Mouse (Mus musculus): Measurements from ENCODE around the gene Gclm. TPM values are rescaled to one million over a fixed set of nuclear protein-coding genes. Genes with fewer than 3 reads are reported as not detected.

Gene Gclm
- polyA plus RNA-seq (2016; fragmentation: Nextera tagmentation; extraction: Ambion mirVana): 32.5 and 40.3 TPM in 2 replicates

DNA sequence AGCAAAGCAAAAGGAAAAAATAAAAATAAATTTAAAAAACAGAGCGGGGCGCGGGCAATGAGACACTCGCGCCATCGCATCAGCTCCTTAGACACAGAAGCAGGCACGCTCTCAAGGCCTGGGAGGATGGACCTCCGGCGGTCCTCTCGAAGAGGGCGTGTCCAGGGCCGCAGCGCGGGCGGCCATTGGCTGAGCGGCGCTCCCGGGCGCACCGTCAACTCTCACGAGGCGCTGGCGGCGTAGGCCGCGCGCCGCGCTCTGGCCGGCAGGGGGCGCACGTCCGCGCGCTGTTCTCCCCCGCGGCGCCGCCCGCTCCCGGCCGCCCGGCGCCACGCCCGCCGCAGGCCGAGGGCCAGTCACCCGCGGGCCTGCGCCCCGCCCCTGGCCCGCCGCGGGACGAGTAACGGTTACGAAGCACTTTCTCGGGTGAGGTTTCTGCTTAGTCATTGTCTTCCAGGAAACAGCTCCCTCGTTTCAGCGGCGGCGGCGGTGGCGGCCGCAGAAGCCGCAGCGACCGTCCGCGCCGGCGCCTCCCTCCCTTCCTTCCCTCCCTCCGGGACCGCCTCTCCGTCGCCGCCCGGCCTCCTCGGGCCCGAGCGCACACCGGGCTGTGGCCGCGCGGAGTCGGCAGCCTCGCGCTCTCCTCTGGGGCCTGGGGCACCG is at the start of gene Gclm:
TSS of gene Gclm (plus strand) at position 343 of the 663 bp plus-strand sequence.
- Histone ChIP-seq H3K4me1 (peaks cover 34% of the 10 kb centered on the region), H3K9me3 (replicated peaks) (no peaks in the 10 kb centered on the region), H3K4me3 (peak within 1 kb of the TSS; percentile 95), H3K27me3 (ENCODE audit: low read depth, poor library complexity, severe bottlenecking) (no peaks in the 10 kb centered on the region), H3K36me3 (no peaks in the 10 kb centered on the region), H3K27ac (peak within 1 kb of the TSS; percentile 90)
- DNase-seq (ENCODE audit: low spot score): peak; percentile 91
- WGBS: under 1% methylated on average over 89 of the region's 90 CpGs

DNA sequence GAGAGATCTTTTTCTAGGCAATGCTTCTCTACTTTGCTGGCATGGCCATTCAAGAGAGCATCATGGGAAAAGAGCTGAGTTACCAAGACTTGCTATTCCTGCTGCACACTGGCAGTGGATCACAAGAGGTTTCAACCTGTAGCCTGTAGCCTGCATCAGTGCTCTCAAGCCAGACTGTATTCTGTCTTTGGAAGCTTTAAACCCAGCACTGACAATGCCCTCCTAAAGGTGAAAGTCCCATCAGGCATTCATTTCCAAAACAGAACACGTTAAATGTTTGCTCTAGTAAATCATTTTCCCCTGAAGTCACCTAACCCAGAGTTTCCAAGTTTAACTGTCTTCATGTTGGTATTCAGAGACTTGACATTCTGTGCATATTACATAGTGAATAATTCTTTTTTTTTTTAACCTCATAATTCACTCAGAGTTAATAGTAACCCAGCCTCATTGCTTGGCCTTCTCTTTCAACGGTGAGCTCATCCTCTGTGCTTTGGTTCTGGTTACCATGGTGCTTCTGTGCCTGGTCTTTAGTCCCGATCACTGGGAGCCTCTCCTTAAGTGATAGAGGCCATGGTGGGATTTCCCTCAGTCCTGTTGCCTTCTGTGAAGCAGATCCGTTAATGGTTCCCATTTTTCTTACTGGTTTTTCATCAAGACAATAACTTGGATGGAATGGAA is 48.6 kb upstream of the Gclm start:
- 85% methylated on average over 4 of the region's 4 CpGs for WGBS
- Histone ChIP-seq H3K9me3 (replicated peaks) (no peaks in the 10 kb centered on the region), H3K36me3 (no peaks in the 10 kb centered on the region), H3K4me1 (peaks cover 18% of the 10 kb centered on the region), H3K27me3 (ENCODE audit: low read depth, poor library complexity, severe bottlenecking) (no peaks in the 10 kb centered on the region), H3K27ac (no peak overlapping the region), H3K4me3 (no peak overlapping the region)
- no peak for DNase-seq (ENCODE audit: low spot score)

DNA sequence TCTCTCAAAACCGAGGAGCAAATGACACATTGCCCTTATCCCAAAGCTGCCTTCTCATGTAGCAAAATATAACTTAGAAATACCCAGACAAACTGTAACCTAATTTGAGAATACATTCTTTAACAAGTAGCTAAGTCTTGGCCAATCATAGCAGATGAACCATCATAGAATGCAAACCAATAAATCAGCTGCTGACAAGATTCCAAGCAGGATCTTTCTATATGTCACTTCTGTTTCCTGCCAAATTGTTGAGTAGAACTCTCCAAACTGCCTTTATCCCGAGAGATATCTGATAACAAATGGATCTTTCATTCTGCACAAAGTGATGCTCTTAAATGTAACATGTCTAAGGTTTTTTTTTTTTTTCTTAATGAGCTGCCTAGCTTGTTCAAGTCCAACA is 46.8 kb upstream of the Gclm start:
- DNase-seq (ENCODE audit: low spot score): no peak
- H3K4me1 ChIP-seq: peaks cover 30% of the 10 kb centered on the region
- no peaks in the 10 kb centered on the region for H3K27me3 ChIP-seq (ENCODE audit: low read depth, poor library complexity, severe bottlenecking)
- H3K27ac ChIP-seq: no peak overlapping the region
- 85% methylated on average over 2 of the region's 2 CpGs for WGBS
- no peaks in the 10 kb centered on the region for H3K9me3 ChIP-seq (replicated peaks)
- no peak overlapping the region for H3K4me3 ChIP-seq
- H3K36me3 ChIP-seq: no peaks in the 10 kb centered on the region

DNA sequence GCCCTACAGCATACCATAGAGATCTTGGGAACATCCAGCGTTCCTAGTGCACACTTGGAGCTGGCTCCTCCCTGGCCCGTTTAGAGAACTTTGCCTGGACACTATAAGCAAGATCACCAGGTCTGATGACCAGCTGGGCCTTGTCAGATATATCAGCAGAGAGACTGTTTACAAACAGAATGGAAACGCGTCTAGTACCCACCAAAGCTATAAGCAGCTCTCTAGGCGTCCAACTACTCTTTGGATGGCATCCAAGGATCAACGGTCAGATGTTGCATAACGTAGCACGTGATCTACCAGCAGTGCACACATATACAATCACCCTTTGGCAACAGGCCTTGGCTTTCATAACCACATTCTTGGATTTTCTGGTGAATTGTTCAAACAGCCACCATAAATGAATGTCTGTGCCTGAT is 46.4 kb upstream of the Gclm start:
- H3K9me3 ChIP-seq (replicated peaks): no peaks in the 10 kb centered on the region
- H3K36me3 ChIP-seq: no peaks in the 10 kb centered on the region
- H3K27ac ChIP-seq: no peak overlapping the region
- H3K27me3 ChIP-seq (ENCODE audit: low read depth, poor library complexity, severe bottlenecking): no peaks in the 10 kb centered on the region
- peaks cover 30% of the 10 kb centered on the region for H3K4me1 ChIP-seq
- H3K4me3 ChIP-seq: no peak overlapping the region
- DNase-seq (ENCODE audit: low spot score): no peak
- 91% methylated on average over 8 of the region's 8 CpGs for WGBS

DNA sequence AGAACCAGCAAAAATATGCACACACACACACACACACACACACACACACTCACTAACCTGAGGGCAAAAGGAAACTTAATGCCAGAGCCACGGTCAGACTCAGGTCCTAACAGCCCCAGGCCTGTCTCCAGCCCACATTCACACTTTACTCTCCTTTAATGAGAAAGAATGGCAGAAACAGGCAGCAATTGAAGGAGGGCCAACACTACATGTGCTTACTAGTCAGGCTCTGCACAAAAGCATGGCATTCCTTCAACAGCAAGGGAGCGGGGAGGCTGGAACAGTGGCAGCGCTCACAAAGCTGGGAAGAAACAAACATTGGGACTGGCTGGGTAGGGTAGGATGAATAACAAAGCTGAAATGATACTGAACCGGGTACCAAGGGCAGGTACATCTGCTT is 45.8 kb upstream of the Gclm start:
- Histone ChIP-seq H3K4me3 (no peak overlapping the region), H3K27ac (no peak overlapping the region), H3K4me1 (peaks cover 30% of the 10 kb centered on the region), H3K9me3 (replicated peaks) (no peaks in the 10 kb centered on the region), H3K36me3 (no peaks in the 10 kb centered on the region), H3K27me3 (ENCODE audit: low read depth, poor library complexity, severe bottlenecking) (no peaks in the 10 kb centered on the region)
- no peak for DNase-seq (ENCODE audit: low spot score)
- 80% methylated on average over 4 of the region's 4 CpGs for WGBS

DNA sequence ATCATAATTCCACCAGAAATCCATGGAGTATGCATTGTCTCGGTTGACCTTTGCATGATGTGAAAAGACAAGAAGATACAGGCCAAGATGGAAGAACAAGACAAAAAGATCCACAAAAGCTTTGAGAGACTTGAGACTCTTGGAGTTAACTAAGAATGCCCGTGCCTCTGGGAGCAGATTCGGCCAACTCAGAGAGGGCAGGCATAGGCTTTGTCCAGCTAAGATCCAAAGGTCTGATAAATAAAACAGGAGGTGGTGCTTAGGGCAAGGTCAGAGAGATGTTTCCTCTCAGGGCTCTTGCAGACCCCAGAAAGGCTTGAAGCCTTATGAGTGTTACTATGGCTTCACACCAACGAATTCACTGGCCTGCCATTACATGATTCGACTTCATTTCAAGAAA is 45.3 kb upstream of the Gclm start:
- Histone ChIP-seq H3K27ac (peak overlapping the region; percentile 20), H3K4me3 (no peak overlapping the region), H3K9me3 (replicated peaks) (no peaks in the 10 kb centered on the region), H3K4me1 (peaks cover 30% of the 10 kb centered on the region), H3K36me3 (no peaks in the 10 kb centered on the region), H3K27me3 (ENCODE audit: low read depth, poor library complexity, severe bottlenecking) (no peaks in the 10 kb centered on the region)
- no peak for DNase-seq (ENCODE audit: low spot score)
- 90% methylated on average over 5 of the region's 5 CpGs for WGBS

DNA sequence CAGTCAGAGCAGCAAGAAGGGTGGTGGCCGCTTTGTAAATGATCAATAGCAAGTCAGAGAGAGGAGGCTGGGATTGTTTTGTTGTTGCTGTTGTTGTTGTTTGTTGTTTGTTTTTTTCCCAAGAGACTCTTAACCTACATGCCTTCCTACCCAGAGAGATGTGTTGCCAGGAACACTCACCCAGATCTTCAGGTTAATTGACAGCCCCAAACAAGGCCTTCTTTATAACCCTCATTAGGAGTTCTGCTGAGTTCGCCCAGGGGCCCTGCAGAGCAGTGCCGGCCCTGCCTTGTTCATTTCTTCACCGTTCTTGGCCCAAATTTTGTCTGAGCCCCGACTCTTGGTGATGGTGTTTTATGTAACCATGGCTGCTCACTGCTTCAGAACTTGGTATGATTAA is 44.9 kb upstream of the Gclm start:
- no peaks in the 10 kb centered on the region for H3K9me3 ChIP-seq (replicated peaks)
- no peak for DNase-seq (ENCODE audit: low spot score)
- no peaks in the 10 kb centered on the region for H3K27me3 ChIP-seq (ENCODE audit: low read depth, poor library complexity, severe bottlenecking)
- WGBS: 45% methylated on average over 5 of the region's 5 CpGs
- peak overlapping the region; percentile 20 for H3K27ac ChIP-seq
- H3K4me1 ChIP-seq: peaks cover 30% of the 10 kb centered on the region
- H3K36me3 ChIP-seq: no peaks in the 10 kb centered on the region
- H3K4me3 ChIP-seq: no peak overlapping the region

DNA sequence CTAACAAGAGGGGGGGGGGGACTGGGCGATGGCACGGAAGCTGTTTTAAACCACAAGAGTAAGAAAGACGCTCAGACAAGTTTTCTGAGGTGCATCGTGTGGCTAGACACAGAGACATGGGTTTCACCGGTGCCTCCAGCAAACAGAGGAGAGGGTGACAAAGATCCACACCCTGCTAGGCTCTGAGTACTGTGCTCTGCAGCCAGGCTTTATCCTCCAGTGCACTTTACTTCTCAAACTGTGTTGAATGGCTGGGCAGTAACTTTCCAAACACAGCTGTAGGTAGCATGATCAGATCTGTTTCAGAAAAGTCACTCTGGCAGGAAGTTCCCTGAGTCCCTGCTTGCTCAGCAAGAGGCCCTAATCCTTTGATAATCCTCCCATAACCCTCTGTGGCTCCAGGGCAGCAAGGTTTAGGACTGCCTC is 43.0 kb upstream of the Gclm start:
- peaks cover 30% of the 10 kb centered on the region for H3K4me1 ChIP-seq
- no peak overlapping the region for H3K4me3 ChIP-seq
- H3K36me3 ChIP-seq: no peaks in the 10 kb centered on the region
- 39% methylated on average over 5 of the region's 5 CpGs for WGBS
- no peak for DNase-seq (ENCODE audit: low spot score)
- H3K9me3 ChIP-seq (replicated peaks): no peaks in the 10 kb centered on the region
- H3K27me3 ChIP-seq (ENCODE audit: low read depth, poor library complexity, severe bottlenecking): no peaks in the 10 kb centered on the region
- peak overlapping the region; percentile 70; the same call in 1 of the 2 replicates for H3K27ac ChIP-seq

DNA sequence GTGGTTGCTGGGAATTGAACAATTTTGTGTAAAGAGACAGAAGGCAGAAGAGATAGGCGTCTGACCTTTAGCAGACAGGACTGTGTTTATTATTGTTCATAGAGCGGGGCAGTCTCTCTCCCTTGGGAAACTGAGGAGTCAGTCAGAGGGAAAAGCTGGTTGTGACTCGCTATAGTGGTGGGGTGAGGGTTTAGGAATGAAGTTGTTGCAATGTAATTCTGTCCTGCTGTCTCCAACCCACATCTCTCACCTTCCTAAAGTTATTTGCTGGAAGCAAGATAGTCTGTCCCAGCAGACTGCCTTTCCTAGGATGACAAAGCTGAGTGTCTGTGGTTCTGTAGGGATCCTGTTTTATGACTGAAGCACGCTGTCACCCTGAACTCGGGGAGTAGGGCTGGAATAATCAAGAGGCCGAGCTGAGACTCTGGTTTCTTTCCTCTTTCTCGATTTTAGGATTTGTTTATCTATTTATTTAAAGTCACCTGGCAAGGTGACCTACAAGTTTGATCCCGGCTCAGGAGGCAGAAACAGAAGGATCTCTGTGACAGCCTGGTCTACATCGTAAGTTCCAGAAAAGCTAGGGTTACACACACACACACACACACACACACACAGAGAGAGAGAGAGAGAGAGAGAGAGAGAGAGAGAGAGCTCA is 41.6 kb upstream of the Gclm start:
- WGBS: 75% methylated on average over 9 of the region's 9 CpGs
- Histone ChIP-seq H3K9me3 (replicated peaks) (no peaks in the 10 kb centered on the region), H3K36me3 (no peaks in the 10 kb centered on the region), H3K27ac (no peak overlapping the region), H3K4me3 (no peak overlapping the region), H3K4me1 (peaks cover 30% of the 10 kb centered on the region), H3K27me3 (ENCODE audit: low read depth, poor library complexity, severe bottlenecking) (no peaks in the 10 kb centered on the region)
- no peak for DNase-seq (ENCODE audit: low spot score)

DNA sequence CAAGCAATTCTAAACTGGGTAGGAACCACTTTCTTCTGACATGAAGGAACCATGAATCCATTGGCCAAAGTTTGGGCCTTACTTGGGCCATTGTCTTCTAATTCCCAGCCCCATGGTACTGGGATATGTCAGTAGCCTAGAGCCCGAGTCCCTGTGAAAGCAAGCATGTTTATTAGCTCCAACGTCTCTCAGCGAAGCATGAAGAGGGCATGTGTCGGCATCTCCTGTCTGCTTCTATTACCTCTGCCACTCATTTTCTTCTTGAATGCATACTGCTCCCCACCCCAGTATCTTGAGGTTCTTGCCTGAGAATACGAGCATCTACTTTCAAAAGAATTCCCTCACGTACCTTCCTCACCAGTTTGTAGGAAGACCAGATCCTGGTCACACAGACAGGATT is 39.6 kb upstream of the Gclm start:
- H3K27ac ChIP-seq: no peak overlapping the region
- 88% methylated on average over 6 of the region's 6 CpGs for WGBS

DNA sequence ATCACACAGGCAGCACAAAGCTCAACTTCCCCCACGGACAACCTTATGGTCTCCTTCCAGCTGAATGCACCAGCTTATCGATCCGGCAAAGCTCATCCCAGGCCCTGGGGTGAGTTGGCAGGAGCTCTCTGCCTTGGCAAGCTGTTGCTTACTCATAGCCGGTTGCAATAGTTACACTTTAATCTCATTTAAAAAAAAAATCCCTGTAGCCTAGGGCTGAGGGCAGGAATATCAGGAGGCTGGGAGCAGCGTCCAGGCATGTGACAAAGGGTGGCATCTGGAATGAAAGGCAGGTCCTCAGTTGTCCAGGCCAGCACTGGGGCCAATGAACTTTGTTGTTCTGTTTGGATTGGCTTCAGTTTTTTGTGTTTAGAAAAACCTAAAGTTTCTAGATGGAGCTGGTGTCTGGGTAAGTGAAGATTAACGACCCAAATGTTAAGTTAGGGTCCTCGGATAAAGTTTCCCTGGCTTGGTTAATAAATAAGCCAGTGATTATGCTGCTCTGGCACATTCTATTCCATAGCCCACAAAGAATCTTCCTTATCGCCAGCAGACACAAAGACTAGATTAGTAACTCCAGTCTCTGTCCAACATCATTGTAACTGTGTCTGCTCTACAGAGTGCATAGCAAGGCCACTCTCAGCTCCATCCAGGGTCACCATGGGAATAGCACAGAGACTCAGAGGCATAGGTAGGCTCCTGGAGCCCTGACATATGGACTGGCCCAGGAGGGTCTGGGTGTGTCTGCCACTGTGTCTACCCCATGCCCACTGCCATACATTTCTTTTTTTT is 38.9 kb upstream of the Gclm start:
- H3K27me3 ChIP-seq (ENCODE audit: low read depth, poor library complexity, severe bottlenecking): no peaks in the 10 kb centered on the region
- no peaks in the 10 kb centered on the region for H3K9me3 ChIP-seq (replicated peaks)
- H3K27ac ChIP-seq: no peak overlapping the region
- DNase-seq (ENCODE audit: low spot score): no peak
- no peak overlapping the region for H3K4me3 ChIP-seq
- peaks cover 20% of the 10 kb centered on the region for H3K4me1 ChIP-seq
- WGBS: 88% methylated on average over 8 of the region's 8 CpGs
- H3K36me3 ChIP-seq: no peaks in the 10 kb centered on the region

More for the DNA sequence above, 39.6 kb upstream of the Gclm start:
- no peak for DNase-seq (ENCODE audit: low spot score)
- Histone ChIP-seq H3K4me1 (peaks cover 27% of the 10 kb centered on the region), H3K36me3 (no peaks in the 10 kb centered on the region), H3K9me3 (replicated peaks) (no peaks in the 10 kb centered on the region), H3K4me3 (no peak overlapping the region), H3K27me3 (ENCODE audit: low read depth, poor library complexity, severe bottlenecking) (no peaks in the 10 kb centered on the region)

DNA sequence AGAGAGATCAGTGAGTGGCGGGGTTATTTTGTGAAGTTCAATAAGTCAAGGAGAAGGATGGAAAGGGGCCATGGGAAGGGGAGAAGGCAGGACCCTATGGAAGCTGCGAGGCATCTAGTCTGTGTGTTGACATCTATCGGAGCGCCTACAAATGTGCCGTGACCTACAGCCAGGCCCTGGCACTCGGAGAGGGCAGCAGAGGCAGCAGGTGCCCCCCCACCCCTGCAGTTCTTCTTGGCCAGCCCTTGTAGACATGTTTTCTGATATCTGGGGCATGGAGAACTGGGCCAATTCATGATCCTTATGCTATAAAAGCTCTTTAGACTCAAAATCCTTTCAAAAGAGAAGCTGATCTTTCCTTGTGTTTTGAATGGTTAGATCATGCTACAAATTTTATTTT is 37.6 kb upstream of the Gclm start:
- no peak overlapping the region for H3K4me3 ChIP-seq
- no peaks in the 10 kb centered on the region for H3K36me3 ChIP-seq
- no peak for DNase-seq (ENCODE audit: low spot score)
- H3K4me1 ChIP-seq: peaks cover 7% of the 10 kb centered on the region; the same call in 1 of the 2 replicates
- H3K9me3 ChIP-seq (replicated peaks): no peaks in the 10 kb centered on the region
- WGBS: 87% methylated on average over 6 of the region's 6 CpGs
- H3K27me3 ChIP-seq (ENCODE audit: low read depth, poor library complexity, severe bottlenecking): no peaks in the 10 kb centered on the region
- H3K27ac ChIP-seq: no peak overlapping the region
